Mouse (Mus musculus): ENCODE results near the gene Mamstr.
A peak's percentile ranks its signal among the peaks of the same experiment; 100 is the strongest.

Mamstr gene

GRCm38 (mm10) chr7:45639561-45640027 is at the start of gene Mamstr:
Mamstr (plus strand) TSS chr7:45639977.
- no peak for DNase-seq (ENCODE audit: low spot score)

- peak; percentile 41 for DNase-seq (ENCODE audit: low spot score)
Observed at GRCm38 (mm10) chr7:45590874-45591273, 48.9 kb upstream of the Mamstr start.

- no peak for DNase-seq (ENCODE audit: low spot score)
Observed at GRCm38 (mm10) chr7:45591880-45592279, 47.9 kb upstream of the Mamstr start.

GRCm38 (mm10) chr7:45593118-45593815 is 46.5 kb upstream of the Mamstr start:
- DNase-seq (ENCODE audit: low spot score): peak; percentile 76

- no peak for DNase-seq (ENCODE audit: low spot score)
Observed at GRCm38 (mm10) chr7:45595176-45595575, 44.6 kb upstream of the Mamstr start.

- DNase-seq (ENCODE audit: low spot score): no peak
Observed at GRCm38 (mm10) chr7:45596107-45596506, 43.7 kb upstream of the Mamstr start.

- no peak for DNase-seq (ENCODE audit: low spot score)
Observed at GRCm38 (mm10) chr7:45597013-45597412, 42.8 kb upstream of the Mamstr start.

GRCm38 (mm10) chr7:45597527-45597926 is 42.2 kb upstream of the Mamstr start:
- DNase-seq (ENCODE audit: low spot score): no peak

- no peak for DNase-seq (ENCODE audit: low spot score)
Observed at GRCm38 (mm10) chr7:45598960-45599879, 40.6 kb upstream of the Mamstr start.

GRCm38 (mm10) chr7:45605704-45606289 is 34.0 kb upstream of the Mamstr start:
- DNase-seq (ENCODE audit: low spot score): no peak

GRCm38 (mm10) chr7:45609511-45609910 is 30.3 kb upstream of the Mamstr start:
- DNase-seq (ENCODE audit: low spot score): no peak

- no peak for DNase-seq (ENCODE audit: low spot score)
Observed at GRCm38 (mm10) chr7:45616277-45616676, 23.5 kb upstream of the Mamstr start.

- no peak for DNase-seq (ENCODE audit: low spot score)
Observed at GRCm38 (mm10) chr7:45617042-45617695, 22.6 kb upstream of the Mamstr start, which contains the start of gene Fut1. Fut1 (plus strand) TSS chr7:45617289.

- no peak for DNase-seq (ENCODE audit: low spot score)
Observed at GRCm38 (mm10) chr7:45618316-45618715, 21.5 kb upstream of the Mamstr start.

GRCm38 (mm10) chr7:45619592-45619991 is 20.2 kb upstream of the Mamstr start:
- DNase-seq (ENCODE audit: low spot score): no peak

- DNase-seq (ENCODE audit: low spot score): no peak
Observed at GRCm38 (mm10) chr7:45621443-45621842, 18.3 kb upstream of the Mamstr start, which contains the start of gene Izumo1. Izumo1 (plus strand) TSS chr7:45621811.

- DNase-seq (ENCODE audit: low spot score): no peak
Observed at GRCm38 (mm10) chr7:45623507-45623906, 16.3 kb upstream of the Mamstr start.

GRCm38 (mm10) chr7:45624718-45625117 is 15.1 kb upstream of the Mamstr start:
- DNase-seq (ENCODE audit: low spot score): no peak

GRCm38 (mm10) chr7:45625481-45625880 is 14.3 kb upstream of the Mamstr start:
- no peak for DNase-seq (ENCODE audit: low spot score)

GRCm38 (mm10) chr7:45626571-45627076 is 13.2 kb upstream of the Mamstr start:
- no peak for DNase-seq (ENCODE audit: low spot score)

GRCm38 (mm10) chr7:45627261-45627660 is 12.5 kb upstream of the Mamstr start, which contains the start of gene Rasip1:
Rasip1 (plus strand) TSS chr7:45627488.
- no peak for DNase-seq (ENCODE audit: low spot score)
